Mouse (Mus musculus) embryo, embryonic 11 days (tissue): ENCODE results near the gene Maml3.

ENCODE experiments used
- DNase-seq: peaks from one replicate; pipeline ENCODE4 v3.0.0-alpha.2; 2015

Maml3 gene

GRCm38 (mm10) chr3:52090230-52090873 lies 14.5 kb downstream of the Maml3 start:
- no peak for DNase-seq

DNA sequence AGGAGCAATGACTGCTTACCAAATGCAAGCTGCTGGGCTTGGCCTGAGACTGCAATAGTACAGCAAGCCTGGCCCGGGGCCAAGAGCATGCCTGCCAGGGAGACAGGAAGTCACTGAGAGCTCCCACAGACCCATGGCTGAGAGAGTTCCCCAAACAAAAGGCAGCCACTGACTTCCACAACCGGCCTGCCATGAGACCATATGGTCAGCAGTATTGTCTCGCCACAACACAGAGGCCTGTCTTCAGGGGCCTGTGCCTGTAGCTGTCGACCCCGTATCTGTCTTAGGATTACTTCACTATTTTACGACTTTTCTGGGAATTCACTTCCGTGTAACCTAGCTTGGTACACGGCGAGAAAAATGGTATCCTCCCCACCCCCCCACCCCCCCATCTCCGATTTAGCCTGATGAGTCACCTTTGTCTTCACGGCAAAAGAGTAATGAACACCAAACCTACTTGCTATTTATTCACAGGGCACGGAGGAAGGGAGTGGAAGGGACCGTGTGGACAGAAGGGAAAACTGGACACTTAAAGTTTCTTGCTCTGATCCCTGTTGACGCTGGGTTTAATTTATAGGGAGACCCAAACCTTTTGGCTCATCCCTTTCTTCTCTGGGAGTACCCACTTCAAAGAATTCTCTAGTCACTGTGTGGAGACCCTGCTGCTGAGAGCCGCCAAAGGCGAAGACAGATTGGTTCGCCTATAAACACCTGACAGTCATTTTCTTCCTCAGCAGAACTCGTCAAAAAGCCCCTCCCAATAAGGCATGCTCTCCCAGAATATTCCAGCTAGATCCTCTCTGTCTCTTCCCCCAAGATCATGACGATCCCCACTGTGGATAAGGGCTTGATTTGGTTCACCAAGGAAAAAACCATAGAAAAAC lies 16.2 kb downstream of the Maml3 start:
- peak; percentile 87 for DNase-seq

DNA sequence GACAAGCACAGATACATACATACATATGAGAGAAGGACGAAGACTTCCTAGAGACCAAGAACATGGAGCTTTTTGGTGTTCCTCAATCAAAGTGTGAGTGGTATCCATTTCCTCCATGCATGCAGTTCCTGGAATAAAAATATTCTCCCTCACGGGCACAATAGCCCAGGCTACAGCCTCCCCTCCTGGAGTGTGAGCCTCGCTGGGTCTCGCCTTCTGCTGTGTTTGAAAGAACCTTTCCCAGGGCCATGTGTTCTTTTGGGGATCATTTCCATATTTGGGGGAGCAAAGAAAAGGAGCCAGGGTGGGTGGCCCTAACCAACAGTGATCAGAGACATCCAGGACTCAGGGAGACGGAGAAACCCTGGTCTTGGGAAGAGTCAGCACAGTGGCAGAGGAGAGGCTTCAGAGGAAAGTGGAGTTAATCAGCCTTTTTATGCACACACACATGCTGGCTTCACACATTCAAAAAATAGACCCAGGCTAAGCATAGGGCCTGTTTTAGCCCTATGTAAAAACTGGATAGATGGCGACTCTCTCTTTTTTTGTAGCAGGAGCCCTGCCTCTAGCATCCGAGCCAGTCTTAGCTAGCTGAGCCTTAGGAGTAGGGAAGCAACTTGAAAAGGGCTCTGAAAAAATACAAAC lies 17.1 kb downstream of the Maml3 start:
- DNase-seq = no peak

DNA sequence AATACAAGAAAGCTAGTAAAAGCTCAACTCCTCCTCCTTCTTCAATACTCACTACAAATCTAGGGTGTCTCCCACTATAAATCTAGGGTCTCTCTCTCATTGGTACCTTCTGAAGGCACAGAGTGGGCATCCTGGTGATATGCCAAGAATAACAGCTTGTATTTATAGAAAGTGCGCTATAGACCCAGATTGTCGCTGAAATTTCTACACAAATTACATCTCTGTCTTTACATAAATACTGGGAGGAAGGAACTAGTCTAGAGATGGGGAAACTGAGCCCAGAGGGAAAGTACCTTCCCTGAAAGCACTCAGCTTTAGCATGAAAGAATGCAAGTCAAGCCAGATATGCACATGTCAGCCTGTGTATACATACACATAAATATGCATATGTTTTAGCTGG lies 26.1 kb downstream of the Maml3 start:
- no peak for DNase-seq

DNA sequence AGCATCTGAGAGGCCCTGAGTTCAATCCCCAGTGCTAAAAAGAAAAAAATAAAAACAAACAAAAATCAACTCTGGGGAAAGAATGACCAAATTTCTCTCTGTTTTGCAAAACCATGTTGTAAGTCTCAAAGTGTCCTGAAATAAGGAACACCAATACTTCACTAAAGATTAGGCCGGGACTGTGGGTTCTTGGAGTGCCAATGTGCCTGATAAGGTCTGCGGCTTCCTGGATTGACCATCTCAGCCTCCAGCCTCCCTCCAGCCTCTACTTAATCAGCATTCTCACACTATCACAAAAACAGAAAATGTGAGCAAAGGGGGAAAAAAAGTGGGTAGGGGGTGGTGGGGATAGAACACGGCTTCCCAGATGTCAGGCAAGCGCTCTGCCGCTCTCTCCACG lies 30.9 kb downstream of the Maml3 start:
- no peak for DNase-seq

GRCm38 (mm10) chr3:52071996-52072395 lies 32.9 kb downstream of the Maml3 start:
- DNase-seq = no peak

- DNase-seq = no peak
Observed at GRCm38 (mm10) chr3:52070163-52070478, 34.8 kb downstream of the Maml3 start.

DNA sequence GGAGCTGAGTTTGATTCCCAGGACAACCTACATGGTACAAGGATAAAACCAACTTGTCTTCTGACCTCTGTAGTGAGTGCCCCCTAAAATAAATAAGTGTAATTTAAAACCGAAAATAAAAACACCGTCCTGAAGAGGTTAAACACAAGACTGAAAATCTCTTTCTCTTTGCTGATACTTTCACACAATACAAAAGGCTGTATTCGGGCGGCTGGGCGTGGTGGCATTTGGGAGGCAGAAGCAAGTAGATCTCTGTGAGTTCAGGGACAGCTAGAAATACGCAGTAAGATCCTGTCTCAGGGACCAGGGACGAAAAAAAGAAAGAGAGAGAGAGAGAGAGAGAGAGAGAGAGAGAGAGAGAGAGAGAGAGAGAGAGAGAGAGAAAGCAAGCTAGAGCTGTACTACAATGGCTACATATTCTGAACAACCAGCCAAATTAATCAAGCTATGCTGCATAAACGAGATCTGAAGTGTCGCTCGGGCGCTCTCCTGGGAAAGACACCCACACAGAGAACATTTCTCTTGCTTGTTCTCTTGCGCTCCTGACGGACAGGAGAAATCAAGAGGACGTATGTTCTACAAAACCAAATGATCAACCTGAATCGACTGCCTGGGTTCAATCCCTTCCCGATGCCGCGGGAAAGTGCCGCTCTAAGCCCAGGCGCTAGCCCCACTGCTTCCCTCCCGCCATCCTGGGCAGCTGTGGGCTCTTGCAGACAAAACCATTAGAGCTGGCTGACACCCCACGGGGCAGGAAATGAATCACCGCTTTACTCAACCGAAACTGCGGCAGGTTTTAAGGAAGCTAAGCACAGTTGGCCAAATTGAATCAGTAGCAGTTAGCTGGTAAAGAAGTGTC lies 35.3 kb downstream of the Maml3 start:
- peak; percentile 85 for DNase-seq

DNA sequence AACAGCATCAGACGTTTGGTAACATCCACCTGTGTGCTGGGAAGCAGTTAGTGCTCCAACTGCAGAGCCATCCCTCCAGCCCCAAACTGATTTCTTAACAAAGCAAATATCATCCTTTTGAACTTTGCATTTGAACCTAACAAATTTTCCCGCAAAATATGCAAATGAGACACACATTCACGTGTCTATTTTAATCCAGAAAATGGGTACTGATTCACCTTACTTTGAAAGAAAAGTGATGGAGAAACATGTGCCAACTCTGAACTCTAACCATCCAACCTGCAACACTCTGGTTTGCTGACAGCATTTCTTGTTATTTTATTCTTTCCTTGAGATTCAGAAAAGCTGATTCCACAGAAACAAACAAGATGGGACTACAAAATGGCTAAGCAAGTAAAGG lies 36.0 kb downstream of the Maml3 start:
- DNase-seq = no peak

DNA sequence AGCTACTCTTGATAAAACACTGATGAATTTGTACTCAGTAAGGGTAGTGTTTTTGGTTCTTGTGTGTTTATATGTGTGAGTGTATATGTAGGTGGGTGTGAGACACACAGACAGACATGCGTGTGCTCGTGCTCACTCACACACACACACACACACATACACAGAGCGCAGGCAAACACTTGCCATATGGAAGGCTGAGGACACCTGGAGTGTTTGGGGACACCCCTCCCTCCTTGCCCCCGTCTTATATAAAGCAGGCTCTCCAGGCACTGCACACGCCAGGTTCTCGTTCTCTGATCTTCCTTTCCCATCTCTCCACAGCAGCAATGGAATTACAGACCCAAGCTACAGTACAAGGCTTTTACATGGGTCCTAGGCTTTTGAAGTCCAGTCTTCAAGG lies 37.7 kb downstream of the Maml3 start:
- no peak for DNase-seq

GRCm38 (mm10) chr3:52066142-52066541 lies 38.7 kb downstream of the Maml3 start:
- DNase-seq = no peak

- peak; percentile 21 for DNase-seq
Observed at GRCm38 (mm10) chr3:52063261-52063655, 41.6 kb downstream of the Maml3 start.

- DNase-seq = peak; percentile 37
Observed at GRCm38 (mm10) chr3:52062389-52063260, 42.3 kb downstream of the Maml3 start.

GRCm38 (mm10) chr3:52061472-52062388 lies 43.1 kb downstream of the Maml3 start:
- DNase-seq = peak; percentile 70

GRCm38 (mm10) chr3:52060886-52061285 lies 44.0 kb downstream of the Maml3 start:
- DNase-seq = no peak

GRCm38 (mm10) chr3:52051801-52052200 lies 53.1 kb downstream of the Maml3 start:
- no peak for DNase-seq

GRCm38 (mm10) chr3:52048082-52048481 lies 56.8 kb downstream of the Maml3 start:
- DNase-seq = no peak

DNA sequence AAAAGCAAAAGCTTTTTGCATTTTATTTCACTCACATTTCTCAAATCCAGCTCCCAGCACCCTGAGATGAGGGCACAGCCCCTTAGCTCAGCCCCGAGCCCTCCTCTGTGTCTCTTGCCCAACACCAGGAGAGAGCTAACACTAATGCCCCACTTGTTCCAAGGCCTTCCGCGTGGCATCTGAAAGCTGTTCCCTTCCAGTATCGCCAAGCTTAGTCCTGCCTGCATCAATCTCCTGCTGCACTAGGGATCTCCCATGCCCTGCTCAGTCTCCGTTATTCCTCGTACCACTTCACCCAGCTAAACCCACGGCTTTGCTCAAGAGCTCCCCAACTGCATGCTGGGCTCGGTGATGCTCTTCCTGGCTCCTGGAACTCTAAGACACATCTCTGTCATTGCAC lies 57.3 kb downstream of the Maml3 start:
- no peak for DNase-seq

GRCm38 (mm10) chr3:52046895-52047372 lies 57.9 kb downstream of the Maml3 start:
- DNase-seq = peak; percentile 97

- DNase-seq = peak; percentile 86
Observed at GRCm38 (mm10) chr3:52046027-52046700, 58.7 kb downstream of the Maml3 start.
